Mouse (Mus musculus) heart, adult 9 months (tissue): ENCODE data around the gene Ccr2.
"Not testable (repeated sequence)": the region's sequence is repeated elsewhere in the genome, so short reads cannot be mapped to it uniquely, and the experiment has no call there.

ENCODE experiments used
- DNase-seq, 2 experiments: peaks; one replicate each; pipeline ENCODE4 v3.0.0; 2022; ENCODE audit warnings: low spot score in 2 of 2

The Ccr2 gene

DNA sequence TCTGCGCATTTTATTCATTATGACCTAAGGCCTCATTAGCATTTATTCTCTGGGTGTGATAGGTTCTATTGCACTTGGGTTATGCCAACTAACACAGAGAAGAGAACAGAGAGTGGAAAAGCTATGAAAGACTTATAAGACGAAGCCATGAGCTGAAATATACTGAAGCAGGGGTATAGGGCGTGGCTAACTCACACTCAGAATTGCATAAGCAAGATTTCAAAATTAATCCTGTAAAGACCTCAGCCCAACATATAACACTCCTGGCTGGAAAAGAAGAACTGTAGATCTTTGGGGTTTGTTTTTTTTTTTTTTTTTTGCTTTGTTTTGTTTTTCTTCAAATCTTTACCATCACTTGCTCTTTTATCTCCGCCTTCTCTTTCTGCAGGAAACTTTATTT is at the start of gene Ccr2:
Ccr2 (plus strand) TSS at position 228 of the 400 bp plus-strand sequence.
- DNase-seq, result no peak

DNA sequence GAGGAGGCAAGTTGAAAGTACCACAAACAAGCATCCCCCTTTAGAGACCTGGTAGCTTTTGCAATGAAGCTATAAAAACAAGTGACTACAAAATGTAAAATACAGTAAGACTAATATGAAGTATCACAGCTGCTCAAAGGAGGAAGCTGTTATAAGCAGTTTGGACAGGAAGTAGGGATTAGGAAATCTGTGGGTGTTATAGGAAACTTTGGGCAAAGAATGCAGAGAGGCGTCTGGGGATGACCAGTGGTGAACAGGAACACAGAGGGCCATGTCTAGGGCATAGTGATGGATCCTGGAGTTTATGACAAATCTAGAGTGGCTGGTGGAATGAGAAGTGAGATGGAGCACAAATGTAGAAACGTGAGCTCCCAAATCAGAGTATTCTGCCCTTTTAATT is 48.2 kb upstream of the Ccr2 start:
- peak; percentile 14 to 61 for DNase-seq

DNA sequence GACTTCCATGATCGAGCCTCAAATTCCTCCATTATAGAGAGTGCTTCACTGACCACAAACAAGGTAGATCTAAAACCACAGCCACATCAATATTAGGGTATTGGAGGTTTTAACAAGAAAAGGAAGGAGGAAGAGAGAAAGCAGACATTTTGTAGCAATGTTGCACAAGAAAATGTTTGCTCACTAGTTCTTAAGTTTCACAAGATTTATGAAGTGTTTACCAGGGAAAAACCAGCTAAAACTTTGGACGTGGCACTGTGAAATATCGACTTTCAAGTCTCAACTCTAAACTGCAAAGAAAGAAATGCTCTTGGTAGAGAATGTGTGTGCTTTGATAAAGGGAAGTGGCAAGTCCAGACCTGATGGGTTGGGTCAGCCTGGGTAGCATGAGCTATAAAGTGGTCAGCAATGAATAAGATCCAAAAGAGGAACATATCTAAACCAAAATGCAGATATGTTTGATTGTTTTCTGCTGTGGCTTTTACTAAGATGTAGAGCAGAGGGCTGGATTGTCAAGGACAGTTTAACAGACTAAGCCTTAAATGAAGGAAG is 45.5 kb upstream of the Ccr2 start:
- peak in 1 of 2 experiments; percentile 21 for DNase-seq

DNA sequence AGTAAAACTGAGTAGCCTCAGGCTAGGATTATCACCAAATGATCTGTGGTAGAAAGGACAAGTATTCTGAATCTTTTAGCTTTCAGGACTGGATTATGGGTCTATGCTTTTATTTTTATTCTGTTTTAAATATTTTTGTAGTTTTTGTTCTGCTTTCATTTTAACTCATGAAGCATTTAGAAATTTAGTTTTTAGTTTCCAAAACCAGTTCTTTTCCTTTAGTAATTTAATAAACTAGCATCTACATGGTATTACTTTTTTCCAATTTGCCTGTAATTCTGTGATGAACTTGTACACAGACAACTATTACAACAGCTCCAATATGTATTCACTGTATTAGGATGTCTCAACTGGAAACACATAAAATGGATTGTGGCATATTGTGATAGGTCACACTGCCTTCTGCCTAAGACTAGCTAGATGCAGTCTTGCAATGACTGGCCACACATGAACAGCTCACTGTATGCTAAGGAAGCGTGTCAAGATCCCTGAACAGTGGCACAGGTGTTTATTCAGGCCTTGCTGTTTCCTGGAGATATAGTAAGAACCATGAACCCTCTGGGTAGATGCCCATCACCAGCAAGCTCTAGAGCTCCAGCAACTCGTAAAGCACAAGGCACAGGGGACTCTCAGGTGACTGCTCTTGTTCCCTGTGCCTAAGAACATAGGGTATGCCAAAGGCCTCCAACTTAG is 41.9 kb upstream of the Ccr2 start:
- no peak for DNase-seq

GRCm38 (mm10) chr9:124061474-124062432 is 40.0 kb upstream of the Ccr2 start:
- not testable (repeated sequence) for DNase-seq

- DNase-seq, result no peak
Measured at GRCm38 (mm10) chr9:124066572-124067103, 35.1 kb upstream of the Ccr2 start.

- DNase-seq, result peak; percentile 11 to 13
Measured at GRCm38 (mm10) chr9:124068098-124069058, 33.4 kb upstream of the Ccr2 start.

GRCm38 (mm10) chr9:124071506-124071905 is 30.2 kb upstream of the Ccr2 start:
- DNase-seq, result peak; percentile 13 to 34

DNA sequence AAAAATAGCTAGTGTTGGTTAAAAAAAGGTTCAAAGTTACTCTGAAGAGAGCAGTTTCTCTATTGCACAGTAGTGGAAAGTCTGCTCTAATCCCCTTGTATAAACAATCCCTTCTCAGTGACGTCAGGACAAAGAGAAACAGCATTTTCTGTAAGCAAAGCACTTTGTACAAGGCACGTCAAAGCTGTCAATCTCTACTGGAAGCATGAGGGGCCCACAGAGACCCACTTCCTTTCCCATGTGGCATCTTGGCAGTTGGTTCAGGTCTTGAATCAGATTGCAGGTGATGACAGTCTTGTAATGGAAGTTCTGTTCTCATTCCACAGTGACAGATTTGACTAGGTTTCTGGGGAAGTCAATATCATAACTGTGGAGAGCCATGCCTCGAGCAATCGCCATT is 21.9 kb upstream of the Ccr2 start:
- no peak for DNase-seq

DNA sequence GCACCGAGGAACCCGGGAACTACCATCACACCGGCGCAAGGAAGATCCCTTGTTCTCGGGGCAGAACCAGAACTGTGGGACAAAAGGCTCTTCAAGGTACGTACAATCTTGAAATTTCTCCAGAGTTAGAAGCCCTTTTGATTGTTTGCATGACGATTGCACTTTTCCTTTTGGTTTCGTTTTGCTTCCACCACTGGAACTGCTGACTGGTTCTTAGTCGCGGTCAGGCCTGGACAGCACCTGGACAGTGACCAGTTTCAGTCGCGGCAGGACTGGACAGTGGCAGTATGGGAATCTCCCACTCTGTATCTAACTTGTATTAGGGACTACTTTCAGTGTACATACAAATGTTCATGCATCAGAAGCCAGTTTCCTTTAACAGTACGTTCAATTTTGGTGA is 21.3 kb upstream of the Ccr2 start:
- DNase-seq, result not testable (repeated sequence)

DNA sequence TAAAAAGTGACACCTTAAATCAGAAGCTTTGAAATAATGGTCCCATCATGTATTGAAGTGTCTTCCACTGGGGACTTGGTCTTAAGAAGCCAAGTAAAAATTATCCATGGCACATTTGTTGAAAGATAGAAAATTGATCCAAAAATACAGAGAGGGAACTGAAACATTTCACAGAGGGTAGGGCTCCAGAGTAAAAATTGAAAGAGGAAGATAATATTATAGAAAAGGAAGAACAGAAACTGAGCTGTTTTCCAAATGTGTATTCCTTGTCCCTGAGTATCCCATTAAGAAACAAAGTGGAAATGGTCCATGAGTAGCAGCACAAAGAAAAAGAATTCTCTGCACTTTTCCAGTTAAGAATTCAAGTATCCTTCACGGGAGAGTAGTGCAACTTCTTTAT is 11.3 kb upstream of the Ccr2 start:
- no peak for DNase-seq

GRCm38 (mm10) chr9:124099127-124099526 is 2.6 kb upstream of the Ccr2 start:
- DNase-seq, result no peak

DNA sequence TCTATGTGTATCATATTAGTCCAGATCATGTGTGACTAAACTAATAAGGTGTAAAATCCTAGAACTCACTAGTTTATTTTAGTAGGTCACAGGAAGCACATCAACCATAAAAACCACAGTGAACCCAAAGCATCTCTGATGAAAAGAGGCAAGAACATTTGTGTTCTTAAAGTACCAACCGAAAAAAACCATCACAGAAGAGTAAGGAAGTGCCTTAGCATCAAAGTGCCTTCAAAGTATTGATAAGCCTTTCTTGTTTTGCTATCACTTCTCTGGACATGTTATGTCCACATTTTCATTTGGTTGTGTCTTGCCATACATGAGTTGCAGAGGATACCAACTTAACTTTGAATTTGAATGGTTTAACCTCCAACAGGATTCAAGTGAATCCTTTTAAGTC is 1.4 kb upstream of the Ccr2 start:
- no peak for DNase-seq

- DNase-seq, result no peak
Measured at GRCm38 (mm10) chr9:124103199-124103598, 1.4 kb downstream of the Ccr2 start.

- no peak for DNase-seq
Measured at GRCm38 (mm10) chr9:124105196-124105595, 3.4 kb downstream of the Ccr2 start.

GRCm38 (mm10) chr9:124107232-124107631 is 5.5 kb downstream of the Ccr2 start:
- DNase-seq, result no peak

DNA sequence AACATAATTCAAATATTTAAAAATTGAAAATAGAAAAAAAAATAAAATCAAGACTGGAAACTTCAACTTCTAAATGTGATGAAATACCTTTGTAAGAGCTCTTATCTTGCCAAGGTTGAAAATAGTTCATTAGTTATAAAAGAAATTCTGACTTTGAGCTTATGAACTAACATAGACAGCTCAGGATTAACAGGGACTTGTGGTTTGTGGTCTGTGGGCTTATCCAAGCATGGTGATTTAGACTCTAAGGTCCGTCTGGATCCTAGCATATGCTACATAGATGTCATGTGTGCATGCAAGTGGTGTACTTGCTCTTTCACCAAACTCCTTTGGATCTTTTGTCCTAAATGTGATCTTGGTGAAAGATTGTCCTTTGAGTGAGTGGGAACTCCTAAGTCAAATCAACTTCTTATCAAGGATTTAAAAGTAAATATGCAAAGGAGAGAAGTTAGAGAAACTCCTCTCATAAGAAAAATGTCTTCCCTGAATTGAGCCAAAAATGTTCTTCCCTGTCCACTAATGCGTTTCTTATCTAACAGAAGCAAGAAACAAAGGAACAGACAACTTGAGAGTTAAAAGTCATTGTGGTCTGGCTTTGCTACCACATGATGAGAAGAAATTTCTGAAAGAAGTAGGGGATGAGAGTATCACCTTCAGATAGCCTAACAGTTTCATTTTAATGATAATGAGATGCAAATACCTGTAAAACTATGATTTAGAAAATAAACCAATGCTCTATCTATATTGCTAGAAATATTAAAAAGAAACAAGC is 6.8 kb downstream of the Ccr2 start:
- DNase-seq, result no peak

GRCm38 (mm10) chr9:124111997-124112396 is 10.2 kb downstream of the Ccr2 start:
- DNase-seq, result no peak

DNA sequence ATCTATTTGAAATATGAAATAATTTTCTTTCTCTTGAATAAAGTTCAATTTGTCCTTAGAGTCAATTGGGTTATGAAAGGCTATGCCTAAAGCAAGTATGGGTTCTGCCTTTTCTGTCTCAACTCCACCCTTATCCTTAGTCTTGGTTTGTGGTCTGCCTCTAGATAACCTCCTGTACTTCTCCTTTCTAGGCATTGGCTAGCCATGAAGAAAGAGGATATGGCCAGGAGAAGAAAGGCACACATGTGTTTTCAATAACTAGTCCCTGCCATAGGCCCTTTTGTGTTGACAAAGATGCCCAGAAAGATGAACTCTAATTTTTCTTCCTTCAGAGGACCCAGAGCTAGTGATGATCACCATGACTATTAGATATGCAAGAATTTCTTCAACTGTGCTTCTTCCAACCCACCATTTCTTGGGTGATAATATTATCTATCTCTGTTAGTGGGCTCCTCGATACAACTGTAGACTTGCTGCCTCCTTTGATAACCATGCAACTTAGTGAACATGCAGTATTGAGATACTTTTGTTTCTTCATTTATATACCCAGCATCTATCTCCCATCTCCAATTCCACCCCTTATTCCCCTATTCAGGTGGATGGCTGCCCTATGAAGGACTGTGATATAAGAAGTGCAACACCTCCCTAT is 11.0 kb downstream of the Ccr2 start:
- no peak for DNase-seq

- no peak for DNase-seq
Measured at GRCm38 (mm10) chr9:124113777-124114176, 12.0 kb downstream of the Ccr2 start.
